Mouse (Mus musculus) subcutaneous adipose tissue, adult 2 months (tissue): ENCODE results near the gene Fbxl16. TPM values are rescaled to one million over a fixed set of nuclear protein-coding genes. Genes with fewer than 3 reads are reported as not detected.

Source experiments
- polyA plus RNA-seq: library from polyadenylated mRNA; depleted of rRNA; stranded (reverse); fragments of >200 nt; gene quantifications from 2 replicates; pipeline ENCODE4 v1.2.3, GENCODE M21; 2012; ENCODE audit warnings: low replicate concordance; rRNA removed

Fbxl16 gene
- polyA plus RNA-seq, 1 experiment, result 10.1 TPM

Other genes starting within 250 kb of the Fbxl16 start
- gene Sox8, start 238.4 kb upstream of the Fbxl16 start, polyA plus RNA-seq, result 0.64 and 1.4 TPM in 2 replicates
- 29.3 and 35.8 TPM in 2 replicates for gene Lmf1, start 230.0 kb upstream of the Fbxl16 start, polyA plus RNA-seq
- not detected in 2 replicates for gene Gng13, start 91.9 kb upstream of the Fbxl16 start, polyA plus RNA-seq
- gene Chtf18, start 81.7 kb upstream of the Fbxl16 start, polyA plus RNA-seq, result 3.0 and 8.4 TPM in 2 replicates
- 33.3 and 43.5 TPM in 2 replicates for gene Rpusd1, start 81.4 kb upstream of the Fbxl16 start, polyA plus RNA-seq
- gene Mslnl, start 73.0 kb upstream of the Fbxl16 start, polyA plus RNA-seq, result 0.26 and 0.95 TPM in 2 replicates
- gene Msln, start 54.7 kb upstream of the Fbxl16 start, polyA plus RNA-seq, result 18.0 and 39.1 TPM in 2 replicates
- gene Narfl, start 35.3 kb upstream of the Fbxl16 start, polyA plus RNA-seq, result 30.7 and 33.1 TPM in 2 replicates
- gene Haghl, start 23.4 kb upstream of the Fbxl16 start, polyA plus RNA-seq, result 33.7 and 63.5 TPM in 2 replicates
- gene Ccdc78, start 22.5 kb upstream of the Fbxl16 start, polyA plus RNA-seq, result 0.13 TPM in 1 of 2 replicates, not detected in the other
- gene Fam173a, start 16.2 kb upstream of the Fbxl16 start, polyA plus RNA-seq, result 100 and 103 TPM in 2 replicates
- gene AC134908.4, start 13.4 kb upstream of the Fbxl16 start, polyA plus RNA-seq, result not detected in 2 replicates
- 31.8 and 52.1 TPM in 2 replicates for gene Metrn, start 11.9 kb upstream of the Fbxl16 start, polyA plus RNA-seq
- 29.1 and 47.7 TPM in 2 replicates for gene Wdr24, start 14.5 kb downstream of the Fbxl16 start, polyA plus RNA-seq
- gene Jmjd8, start 19.8 kb downstream of the Fbxl16 start, polyA plus RNA-seq, result 107 and 138 TPM in 2 replicates
- 147 and 198 TPM in 2 replicates for gene Stub1, start 24.3 kb downstream of the Fbxl16 start, polyA plus RNA-seq
- gene Rhbdl1, start 28.2 kb downstream of the Fbxl16 start, polyA plus RNA-seq, result 63.1 and 173 TPM in 2 replicates
- gene Gm20683, start 32.7 kb downstream of the Fbxl16 start, polyA plus RNA-seq, result 51.2 and 72.8 TPM in 2 replicates
- gene Rhot2, start 35.8 kb downstream of the Fbxl16 start, polyA plus RNA-seq, result 48.9 and 77.3 TPM in 2 replicates
- 16.4 and 55.2 TPM in 2 replicates for gene Wdr90, start 52.4 kb downstream of the Fbxl16 start, polyA plus RNA-seq
- gene Mcrip2, start 59.7 kb downstream of the Fbxl16 start, polyA plus RNA-seq, result 84.2 and 113 TPM in 2 replicates
- gene Mettl26, start 66.0 kb downstream of the Fbxl16 start, polyA plus RNA-seq, result 47.8 and 80.7 TPM in 2 replicates
- 0.54 and 1.1 TPM in 2 replicates for gene Wfikkn1, start 71.8 kb downstream of the Fbxl16 start, polyA plus RNA-seq
- 35.2 and 54.0 TPM in 2 replicates for gene Rab40c, start 110.6 kb downstream of the Fbxl16 start, polyA plus RNA-seq
- gene Pigq, start 135.9 kb downstream of the Fbxl16 start, polyA plus RNA-seq, result 166 and 173 TPM in 2 replicates
- 1.0 TPM in 1 of 2 replicates, not detected in the other for gene Nhlrc4, start 135.9 kb downstream of the Fbxl16 start, polyA plus RNA-seq
- 0.12 TPM in 1 of 2 replicates, not detected in the other for gene A930017K11Rik, start 143.5 kb downstream of the Fbxl16 start, polyA plus RNA-seq
- gene Capn15, start 176.7 kb downstream of the Fbxl16 start, polyA plus RNA-seq, result 22.9 and 54.5 TPM in 2 replicates